Mouse (Mus musculus) right cerebral cortex, postnatal 14 days (tissue): ENCODE results near the gene Sfpq.
"Not testable (repeated sequence)": the region's sequence is repeated elsewhere in the genome, so short reads cannot be mapped to it uniquely, and the experiment has no call there.

Experiments used
- DNase-seq: peaks from one replicate; pipeline ENCODE4 v3.0.0; 2022

Gene Sfpq

DNA sequence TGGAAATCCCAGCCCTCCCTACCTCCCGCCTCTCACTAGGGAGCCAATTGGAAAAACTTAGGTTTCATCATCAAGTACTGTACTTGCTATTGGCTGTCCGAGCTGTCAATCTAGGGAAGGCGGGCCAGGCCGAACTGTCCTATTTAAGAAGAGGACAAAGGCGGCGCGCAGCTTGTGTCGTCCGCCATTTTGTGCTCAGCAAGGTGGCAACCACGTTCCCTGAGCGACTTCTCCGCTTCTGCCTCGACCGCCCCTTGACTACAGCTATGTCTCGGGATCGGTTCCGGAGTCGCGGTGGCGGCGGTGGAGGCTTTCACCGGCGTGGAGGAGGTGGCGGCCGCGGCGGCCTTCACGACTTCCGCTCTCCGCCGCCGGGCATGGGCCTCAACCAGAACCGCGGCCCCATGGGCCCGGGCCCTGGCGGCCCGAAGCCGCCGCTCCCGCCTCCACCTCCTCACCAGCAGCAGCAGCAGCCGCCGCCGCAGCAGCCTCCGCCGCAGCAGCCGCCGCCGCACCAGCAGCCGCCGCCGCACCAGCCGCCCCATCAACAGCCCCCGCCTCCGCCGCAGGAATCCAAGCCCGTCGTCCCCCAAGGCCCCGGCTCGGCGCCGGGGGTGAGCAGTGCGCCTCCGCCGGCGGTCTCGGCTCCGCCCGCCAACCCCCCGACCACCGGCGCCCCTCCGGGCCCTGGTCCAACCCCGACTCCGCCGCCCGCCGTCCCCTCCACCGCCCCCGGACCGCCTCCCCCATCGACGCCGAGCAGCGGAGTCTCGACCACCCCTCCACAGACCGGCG is at the start of gene Sfpq:
Gene Sfpq, plus strand, starts transcription at position 174 of the 795 bp plus-strand sequence.
- peak; percentile 96 for DNase-seq

DNA sequence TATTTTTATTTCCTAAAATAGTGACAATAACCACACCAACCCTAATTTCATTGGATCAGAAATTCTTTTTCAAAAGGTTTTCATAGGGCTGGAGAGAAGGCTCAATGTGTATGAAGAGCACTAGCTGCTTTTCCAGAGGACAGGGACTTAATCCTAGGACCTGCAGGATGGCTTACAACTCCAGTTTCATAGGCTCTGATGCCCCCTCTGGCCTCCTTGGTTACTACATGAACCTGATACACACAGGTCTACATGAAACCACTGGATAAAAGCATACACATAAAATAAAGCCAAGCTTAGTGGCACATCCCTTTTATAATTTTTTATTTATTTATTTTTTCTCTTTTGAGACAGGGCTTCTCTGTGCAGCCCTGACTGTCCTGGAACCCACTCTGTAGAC is 43.7 kb upstream of the Sfpq start:
- DNase-seq: peak; percentile 20

DNA sequence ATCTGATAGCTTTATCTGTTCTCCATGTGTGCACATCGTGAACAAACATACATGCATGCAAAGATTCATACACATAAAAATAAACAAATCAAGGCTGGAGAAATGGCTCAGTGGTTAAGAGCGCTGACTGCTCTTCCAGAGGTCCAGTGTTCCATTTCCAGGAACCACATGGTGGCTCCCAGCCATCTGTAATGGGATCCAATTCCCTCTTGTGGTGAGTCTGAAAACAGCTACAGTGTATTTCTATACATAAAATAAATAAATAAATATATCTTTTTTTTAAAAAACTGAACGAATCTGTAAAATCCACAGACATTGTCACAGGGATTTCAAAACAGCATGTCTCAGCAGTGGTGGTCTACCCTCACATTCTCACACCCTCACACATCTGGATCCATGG is 42.4 kb upstream of the Sfpq start:
- DNase-seq: no peak

DNA sequence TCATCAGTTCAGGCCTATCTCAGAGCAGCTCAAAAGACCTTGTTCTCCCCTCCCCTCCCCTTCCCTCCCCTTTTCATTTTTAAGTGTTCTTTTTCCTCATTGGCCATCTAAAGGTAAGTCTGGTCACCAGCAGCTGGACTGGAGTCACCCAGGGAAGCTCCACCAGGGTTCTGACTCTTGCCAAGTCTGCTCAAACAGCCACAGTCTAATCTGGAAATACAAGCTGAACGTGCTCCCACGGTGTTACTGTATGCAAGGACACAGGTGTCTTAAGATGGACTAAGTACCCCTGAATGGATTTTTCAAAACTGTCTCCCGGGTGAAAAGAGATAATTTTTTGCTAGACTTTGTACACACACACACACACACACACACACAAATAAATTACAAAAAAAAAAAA is 37.8 kb upstream of the Sfpq start:
- no peak for DNase-seq

DNA sequence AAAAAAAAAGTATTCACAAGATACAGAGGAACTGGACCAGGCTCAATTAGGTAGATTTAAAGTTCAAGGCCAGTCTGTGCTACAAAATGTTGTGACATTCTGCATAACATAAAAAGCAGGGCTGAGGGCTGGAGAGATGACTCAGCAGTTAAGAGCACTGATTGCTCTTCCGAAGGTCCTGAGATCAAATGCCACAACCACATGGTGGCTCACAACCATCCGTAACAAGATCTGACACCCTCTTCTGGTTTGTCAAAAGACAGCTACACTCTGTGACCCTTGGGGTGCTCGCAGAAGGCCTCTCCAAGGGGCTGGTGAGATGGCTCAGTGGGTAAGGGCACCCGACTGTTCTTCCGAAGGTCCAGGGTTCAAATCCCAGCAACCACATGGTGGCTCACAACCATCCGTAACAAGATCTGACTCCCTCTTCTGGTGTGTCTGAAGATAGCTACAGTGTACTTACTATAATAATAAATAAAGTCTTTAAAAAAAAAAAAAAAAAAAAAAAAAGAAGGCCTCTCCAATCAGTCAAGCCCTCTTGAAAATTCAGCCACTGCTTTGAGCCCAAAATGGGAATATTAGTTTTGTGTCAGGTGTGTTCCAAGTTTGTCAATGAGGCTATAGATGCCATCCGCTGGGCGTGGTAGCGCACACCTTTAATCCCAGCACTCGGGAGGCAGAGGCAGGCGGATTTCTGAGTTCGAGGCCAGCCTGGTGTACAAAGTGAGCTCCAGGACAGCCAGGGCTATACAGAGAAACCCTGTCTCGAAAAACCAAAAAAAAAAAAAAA is 37.2 kb upstream of the Sfpq start:
- DNase-seq: not testable (repeated sequence)

DNA sequence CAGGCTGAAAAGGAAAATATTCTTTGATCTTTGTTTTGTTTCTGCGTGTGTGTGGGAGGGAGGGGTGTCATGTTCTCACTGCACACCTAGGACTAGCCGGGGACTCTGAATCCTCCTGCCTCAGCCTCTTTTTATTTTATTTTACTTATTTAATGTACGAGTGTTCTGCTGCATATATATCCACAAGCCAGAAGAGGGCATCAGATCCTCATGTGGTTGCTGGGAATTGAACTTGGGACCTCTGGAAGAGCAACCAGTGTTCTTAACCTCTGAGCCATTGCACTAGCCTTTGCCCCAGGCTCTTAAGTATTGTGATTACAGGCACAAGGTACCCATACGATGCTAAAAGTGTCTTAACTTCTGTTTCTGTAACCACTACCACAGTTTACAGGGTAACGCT is 34.4 kb upstream of the Sfpq start:
- DNase-seq: no peak

DNA sequence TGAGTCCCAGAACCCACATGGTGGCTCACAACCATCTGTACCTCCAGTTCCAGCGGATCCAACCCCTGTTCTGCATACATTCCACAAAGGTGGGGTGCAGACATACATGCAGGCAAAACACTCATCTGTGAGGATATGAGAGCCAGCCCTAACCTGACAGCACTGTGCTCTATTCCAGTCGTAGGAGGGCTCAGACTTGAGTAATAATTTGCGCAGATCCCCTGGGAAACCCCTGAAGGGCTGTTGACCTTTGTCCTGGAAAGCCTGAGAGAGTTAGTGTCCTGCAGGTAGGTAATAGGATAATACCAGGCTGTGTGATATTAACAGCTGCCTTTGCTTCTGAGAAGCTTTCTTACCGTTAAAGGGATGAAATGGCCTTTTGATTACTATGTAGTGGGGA is 32.6 kb upstream of the Sfpq start:
- no peak for DNase-seq

DNA sequence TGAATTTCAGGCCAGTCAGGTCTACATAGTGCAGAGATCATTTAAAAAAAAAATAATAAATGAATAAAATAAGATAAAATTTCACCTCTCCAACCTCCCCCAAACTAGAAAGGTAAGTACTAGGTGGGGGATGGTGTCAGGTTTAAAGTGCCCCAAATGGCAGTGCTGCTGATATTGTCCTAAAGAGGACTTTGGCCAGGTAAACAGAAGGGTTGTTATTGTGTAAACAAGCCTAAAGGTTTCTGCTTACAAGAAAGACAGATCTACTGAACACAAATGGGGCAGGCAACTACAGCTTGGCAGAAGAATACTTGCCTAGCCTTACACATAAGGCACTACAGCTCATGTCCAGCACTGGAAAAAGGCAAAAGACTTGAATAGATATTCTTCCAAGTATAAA is 30.6 kb upstream of the Sfpq start:
- no peak for DNase-seq

DNA sequence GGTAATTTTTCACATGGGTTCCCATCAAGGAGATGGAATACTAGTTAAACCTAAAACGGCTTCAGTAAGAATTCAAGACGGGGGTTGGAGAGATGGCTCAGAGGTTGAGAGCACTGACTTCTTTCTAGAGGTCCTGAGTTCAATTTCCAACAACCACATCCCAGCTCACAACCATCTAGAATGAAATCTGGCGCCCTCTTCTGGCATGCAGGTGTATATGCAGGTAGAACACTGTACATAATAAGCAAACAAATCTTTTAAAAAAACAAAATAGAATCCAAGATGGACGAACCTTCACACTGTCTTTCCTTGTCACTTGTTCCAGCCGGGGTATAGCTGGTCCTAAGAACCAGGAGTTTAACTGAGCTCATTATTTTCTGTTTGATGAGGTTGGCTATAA is 28.8 kb upstream of the Sfpq start:
- no peak for DNase-seq

DNA sequence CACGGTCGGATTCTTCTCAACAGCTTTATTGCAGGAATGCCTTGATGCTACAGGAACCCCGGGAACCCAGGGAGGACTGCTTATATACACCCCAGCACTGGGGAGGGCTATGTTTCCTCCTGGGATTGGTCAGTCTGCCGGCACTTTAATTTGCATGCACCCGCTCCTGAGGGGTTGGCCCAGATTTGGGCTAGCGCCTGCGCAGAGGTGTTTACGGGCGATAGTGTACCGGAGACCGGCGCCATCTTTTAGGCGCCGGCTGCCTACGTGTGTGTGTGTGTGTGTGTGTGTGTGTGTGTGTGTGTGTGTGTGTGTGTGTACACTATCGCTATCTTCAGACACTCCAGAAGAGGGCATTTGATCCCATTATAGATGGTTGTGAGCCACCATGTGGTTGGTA is 21.8 kb upstream of the Sfpq start:
- not testable (repeated sequence) for DNase-seq

DNA sequence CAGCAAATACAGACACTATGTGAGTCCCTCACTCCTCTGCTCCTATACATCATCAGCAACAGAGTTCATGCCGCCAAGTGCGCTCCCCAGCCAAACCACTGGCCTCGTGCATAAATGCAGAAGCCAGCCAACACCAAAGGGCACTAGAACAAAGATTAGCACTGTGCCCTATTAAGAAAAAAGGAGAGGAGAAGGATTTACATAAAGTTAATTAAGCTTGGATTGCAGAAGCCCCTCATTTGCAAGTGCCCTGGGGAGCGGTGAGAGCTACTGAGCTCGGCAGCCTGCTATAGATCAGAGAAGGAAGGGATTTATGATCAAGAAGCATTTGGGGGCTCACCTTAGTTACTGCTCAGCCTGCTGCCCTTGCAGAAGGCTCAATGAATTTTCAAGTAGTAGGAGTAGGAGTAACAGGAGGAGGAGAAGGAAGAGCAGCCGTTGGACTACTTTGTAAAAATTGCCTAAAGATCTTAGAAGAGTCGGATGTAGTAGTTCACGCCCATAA is 20.5 kb upstream of the Sfpq start:
- no peak for DNase-seq

DNA sequence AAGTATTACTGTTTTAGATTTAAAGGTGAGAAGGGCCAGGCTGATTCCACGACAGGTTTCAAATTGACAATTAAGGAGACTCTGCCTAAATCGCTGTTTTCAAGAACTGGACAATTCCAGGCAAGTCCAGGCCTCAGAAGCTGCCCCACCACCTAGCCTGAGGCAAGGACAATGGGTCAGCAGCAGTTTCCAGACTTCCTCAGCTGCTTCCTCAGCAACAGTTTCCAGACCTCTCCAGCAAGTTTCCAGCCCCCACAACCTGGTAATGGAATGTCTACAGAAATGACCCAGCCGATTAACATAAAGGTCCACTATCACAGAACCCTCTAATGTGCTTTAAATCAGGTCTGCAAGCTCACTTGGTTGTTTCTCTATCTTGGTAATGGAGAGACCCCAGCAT is 16.7 kb upstream of the Sfpq start:
- no peak for DNase-seq

DNA sequence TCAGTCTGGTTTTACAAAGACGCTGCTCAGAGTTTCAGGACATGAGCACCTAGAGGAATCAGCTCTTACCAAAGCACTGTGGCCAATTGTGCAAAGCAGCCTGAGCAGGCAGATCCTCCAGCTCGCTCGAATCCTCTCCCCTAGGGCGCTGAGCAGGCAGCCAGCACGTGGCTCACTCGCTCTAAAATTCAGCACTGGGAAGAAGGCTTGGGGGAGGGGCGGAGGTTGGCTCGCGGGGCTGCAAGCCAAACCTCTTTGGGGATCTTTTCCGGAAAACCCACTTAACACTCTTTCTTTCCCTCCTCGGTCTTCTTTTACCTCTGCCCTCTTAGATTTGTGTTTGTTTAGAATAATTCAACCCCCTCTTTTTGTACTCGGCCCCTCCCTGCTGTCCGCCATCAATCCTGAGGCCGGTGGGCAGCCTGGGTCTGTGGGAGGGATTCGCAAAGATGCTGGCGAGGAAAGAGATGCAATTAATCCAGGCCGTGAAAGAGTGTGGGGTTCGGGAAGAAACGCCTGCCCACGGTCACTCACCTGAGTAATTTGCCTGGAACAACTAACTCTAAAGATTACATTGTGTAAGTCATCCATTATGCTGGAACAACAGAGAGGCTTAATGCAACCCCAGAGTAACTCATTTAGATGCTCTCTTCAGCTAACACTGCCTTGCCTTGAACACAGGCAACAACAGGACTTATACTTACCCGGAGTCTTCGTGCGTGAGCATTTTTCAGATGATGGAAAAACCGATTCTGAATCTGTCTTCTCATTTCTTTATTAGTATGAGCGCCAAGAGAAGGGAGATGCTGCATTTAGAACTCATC is 15.8 kb upstream of the Sfpq start:
- DNase-seq: peak; percentile 75

DNA sequence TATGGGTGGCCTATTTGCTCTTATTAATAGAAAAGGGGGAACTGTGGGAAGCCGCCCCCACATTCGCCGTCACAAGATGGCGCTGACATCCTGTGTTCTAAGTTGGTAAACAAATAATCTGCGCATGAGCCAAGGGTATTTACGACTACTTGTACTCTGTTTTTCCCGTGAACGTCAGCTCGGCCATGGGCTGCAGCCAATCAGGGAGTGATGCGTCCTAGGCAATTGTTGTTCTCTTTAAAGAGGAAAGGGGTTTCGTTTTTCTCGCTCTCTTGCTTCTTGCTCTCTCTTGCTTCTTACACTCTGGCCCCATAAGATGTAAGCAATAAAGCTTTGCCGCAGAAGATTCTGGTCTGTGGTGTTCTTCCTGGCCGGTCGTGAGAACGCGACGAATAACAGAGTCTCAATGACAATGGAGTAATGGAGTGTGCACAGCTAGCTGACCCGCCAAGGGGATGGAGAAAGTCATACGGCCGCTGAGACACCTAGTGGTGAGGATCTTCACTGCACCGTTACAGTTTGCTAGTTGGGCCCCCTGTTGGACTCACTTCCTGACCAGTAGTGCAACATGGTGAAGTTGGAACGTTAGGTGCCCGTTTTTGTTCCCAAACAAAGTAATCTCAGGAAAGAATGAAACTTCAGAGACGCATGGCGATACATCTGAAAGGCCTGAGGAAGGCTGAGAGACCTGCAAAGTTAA is 5.7 kb upstream of the Sfpq start:
- peak; percentile 87 for DNase-seq

DNA sequence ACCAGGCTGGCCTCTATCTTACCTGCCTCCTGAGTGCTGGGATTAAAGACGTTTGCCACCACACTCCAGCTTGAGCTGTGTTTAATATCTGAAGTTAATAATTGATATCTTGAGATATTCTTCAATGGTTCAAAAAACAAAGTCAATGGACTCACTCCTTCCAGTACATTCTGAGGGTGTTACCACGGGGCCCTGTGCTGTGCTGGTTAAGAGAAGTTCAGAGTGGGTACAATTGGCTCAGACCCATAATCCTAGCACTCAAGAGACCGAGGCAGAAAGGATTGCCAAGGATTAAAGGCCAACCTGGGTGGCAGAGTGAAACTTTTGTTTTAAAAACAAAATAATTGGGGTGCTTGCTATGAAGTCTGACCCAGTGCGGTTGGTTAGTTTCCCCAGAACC is 4.8 kb upstream of the Sfpq start:
- no peak for DNase-seq

DNA sequence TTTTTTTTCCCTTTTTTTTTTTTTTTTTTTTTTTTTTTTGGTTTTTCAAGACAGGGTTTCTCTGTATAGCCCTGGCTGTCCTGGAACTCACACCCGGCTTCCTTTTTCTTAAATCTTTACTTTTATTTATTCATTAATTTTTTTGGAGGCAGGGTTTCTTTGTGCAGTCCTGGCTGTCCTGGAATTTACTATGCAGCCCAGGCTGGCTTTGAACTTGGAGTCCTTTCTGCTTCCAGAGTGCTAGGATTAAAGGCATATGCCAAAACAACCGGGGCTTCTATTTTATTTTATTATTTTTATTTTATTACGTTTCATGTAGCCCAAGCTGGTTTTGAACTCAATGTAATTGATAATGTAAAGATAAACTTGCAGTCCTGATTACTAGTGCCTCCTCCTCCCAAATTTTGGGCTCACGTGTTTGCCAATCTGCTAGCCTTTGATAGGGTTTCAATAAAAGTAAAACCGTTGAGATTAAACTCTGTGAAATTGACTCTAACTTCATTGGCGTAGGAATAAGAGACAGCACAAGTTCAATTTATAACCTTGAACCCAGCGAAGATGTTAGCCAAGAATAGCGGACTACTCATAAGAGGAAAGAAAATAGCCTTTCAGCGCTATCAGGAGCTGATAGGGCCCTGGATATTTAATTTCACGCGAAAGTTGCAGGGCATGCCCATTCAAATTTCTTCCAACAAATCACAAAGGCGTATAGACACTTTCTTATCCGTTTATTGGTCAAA is 543 bp upstream of the Sfpq start:
- no peak for DNase-seq

DNA sequence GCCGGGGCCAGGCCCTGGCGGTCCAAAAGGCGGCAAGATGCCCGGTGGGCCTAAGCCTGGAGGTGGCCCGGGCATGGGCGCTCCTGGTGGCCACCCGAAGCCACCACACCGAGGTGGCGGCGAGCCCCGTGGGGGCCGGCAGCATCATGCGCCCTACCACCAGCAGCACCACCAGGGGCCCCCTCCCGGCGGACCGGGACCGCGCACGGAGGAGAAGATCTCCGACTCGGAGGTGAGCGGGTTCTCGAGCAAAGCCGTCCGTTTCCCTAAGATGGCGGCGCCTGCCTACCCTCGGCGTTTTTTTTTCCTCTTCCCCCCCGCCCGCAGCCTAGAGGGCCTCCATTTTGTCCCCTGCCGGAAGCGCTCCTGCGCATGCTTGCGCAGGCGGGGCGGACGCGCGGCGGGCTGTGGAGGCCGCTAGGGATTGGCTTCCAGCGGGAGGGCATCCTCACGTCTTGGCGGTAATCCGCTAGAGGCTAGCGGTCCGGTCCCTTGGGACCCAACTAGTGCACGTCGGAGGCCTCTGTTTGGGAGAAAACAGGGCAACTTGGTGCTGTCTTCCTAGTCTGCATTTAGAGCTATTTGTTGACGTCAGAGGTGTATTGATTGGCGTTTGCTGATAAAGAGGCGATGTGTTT is 984 bp downstream of the Sfpq start:
- peak; percentile 85 for DNase-seq

DNA sequence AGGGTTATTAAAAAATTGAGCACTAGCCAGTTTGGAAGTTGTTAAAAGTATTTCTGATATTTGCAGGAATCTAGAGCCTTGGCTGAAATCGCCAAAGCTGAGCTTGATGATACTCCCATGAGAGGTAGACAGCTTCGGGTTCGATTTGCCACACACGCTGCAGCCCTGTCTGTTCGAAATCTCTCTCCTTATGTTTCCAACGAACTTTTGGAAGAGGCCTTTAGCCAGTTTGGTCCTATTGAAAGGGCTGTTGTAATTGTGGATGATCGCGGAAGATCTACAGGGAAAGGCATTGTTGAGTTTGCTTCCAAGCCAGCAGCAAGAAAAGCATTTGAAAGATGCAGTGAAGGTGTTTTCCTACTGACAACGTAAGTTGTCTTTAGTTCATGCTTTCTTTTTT is 2.1 kb downstream of the Sfpq start:
- DNase-seq: no peak

DNA sequence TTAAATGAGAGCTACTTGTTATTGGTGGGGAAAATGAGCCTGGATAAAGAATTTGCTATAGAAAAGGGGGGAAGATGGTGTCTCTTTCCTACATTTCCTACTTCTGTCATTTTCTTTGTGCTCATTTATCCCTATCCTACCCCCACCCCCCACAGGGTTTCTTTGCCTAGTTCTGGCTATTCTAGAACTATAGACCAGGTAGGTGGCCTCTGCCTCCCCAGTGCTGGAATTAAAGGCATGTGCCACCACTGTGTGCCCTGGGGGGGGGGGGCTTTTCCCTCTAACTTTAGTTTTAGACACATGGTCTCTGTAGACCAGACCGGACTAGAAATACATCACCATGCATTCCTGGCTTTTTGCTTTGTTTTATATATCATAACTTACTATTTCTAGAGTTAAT is 3.1 kb downstream of the Sfpq start:
- DNase-seq: no peak

DNA sequence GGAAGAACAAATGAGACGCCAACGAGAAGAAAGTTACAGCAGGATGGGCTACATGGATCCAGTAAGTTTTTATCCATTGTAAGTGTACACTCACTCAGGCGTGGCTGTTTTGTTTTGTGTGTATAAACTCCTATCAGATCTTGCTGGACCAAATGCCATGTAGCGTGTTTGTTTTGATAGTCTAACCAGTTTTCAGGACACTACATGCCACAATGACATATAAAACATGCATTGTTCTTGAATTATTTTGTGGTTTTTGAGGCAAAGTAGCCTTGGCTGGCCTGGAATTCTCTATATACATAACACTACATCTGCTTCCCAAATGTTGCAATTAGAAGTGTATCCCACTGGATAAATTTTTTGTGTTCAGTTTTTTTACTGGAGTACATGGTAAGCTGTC is 5.7 kb downstream of the Sfpq start:
- no peak for DNase-seq
